Mouse (Mus musculus): ENCODE measurements around the gene Masp2.

The Masp2 gene

GRCm38 (mm10) chr4:148600316-148600715 lies 2.0 kb upstream of the Masp2 start:
- DNase-seq (ENCODE audit: low read depth, low spot score), result no peak

- no peak for DNase-seq (ENCODE audit: low read depth, low spot score)
These were observed 483 bp upstream of the Masp2 start for GRCm38 (mm10) chr4:148601871-148602270.

- no peak for DNase-seq (ENCODE audit: low read depth, low spot score)
These were observed 1.2 kb downstream of the Masp2 start for GRCm38 (mm10) chr4:148603376-148604139.

GRCm38 (mm10) chr4:148604141-148604540 lies 1.8 kb downstream of the Masp2 start:
- DNase-seq (ENCODE audit: low read depth, low spot score), result no peak

- DNase-seq (ENCODE audit: low read depth, low spot score), result no peak
These were observed 2.3 kb downstream of the Masp2 start for GRCm38 (mm10) chr4:148604541-148605165.

DNA sequence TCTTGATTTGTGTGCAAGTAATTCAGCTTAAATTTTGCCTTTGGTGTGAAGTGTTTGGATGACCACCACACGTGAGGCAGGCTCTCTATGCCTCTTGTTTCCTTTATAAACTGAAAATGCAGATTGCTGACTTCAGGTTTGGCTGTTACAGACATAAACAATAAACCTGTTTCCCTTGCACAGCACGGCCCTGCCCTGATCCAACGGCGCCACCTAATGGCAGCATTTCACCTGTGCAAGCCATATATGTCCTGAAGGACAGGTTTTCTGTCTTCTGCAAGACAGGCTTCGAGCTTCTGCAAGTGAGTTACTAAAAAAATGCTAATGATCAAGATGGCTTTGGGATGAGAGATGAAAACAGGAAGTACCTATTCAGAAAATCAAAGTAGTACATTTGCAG lies 5.4 kb downstream of the Masp2 start:
- peak; percentile 39 for DNase-seq (ENCODE audit: low read depth, low spot score)

DNA sequence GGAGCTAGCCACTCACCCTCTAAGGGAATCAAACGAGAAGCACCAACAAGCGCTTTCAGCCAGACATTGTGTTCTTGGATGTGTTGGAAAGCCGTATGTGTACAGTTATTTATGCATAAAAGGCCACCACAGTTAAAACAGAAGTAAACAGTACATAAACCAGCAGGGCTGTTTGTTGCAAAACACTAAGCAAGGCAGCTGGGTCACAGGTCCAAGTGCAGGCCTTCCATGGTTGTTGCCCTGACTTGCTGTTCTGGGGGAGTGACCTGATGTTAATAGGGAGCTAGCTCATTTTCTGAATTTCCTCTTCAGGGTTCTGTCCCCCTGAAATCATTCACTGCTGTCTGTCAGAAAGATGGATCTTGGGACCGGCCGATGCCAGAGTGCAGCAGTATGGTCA lies 7.5 kb downstream of the Masp2 start:
- DNase-seq (ENCODE audit: low read depth, low spot score), result no peak

GRCm38 (mm10) chr4:148610631-148611364 lies 8.4 kb downstream of the Masp2 start:
- no peak for DNase-seq (ENCODE audit: low read depth, low spot score)

GRCm38 (mm10) chr4:148612557-148612956 lies 10.2 kb downstream of the Masp2 start:
- no peak for DNase-seq (ENCODE audit: low read depth, low spot score)

GRCm38 (mm10) chr4:148613738-148614137 lies 11.4 kb downstream of the Masp2 start:
- DNase-seq (ENCODE audit: low read depth, low spot score), result no peak

DNA sequence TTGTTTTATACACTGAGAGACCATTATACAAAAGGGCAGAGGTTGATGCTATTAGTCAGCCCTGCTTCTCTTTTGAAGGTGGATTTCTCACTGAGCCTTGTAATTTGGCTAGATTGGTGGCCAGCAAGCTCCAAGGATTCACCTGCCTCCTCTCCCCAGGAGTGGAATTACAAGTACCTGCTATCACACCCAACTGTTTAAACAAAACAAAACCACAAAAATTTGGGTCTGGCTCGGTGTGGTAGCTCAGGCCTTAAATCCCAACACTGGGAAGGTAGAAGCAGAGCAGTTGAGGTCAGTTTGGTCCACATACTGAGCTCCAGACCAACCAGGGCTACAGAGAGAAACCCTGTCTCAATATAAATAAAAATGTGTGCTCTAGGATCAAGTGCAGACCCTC lies 17.5 kb downstream of the Masp2 start:
- no peak for DNase-seq (ENCODE audit: low read depth, low spot score)

DNA sequence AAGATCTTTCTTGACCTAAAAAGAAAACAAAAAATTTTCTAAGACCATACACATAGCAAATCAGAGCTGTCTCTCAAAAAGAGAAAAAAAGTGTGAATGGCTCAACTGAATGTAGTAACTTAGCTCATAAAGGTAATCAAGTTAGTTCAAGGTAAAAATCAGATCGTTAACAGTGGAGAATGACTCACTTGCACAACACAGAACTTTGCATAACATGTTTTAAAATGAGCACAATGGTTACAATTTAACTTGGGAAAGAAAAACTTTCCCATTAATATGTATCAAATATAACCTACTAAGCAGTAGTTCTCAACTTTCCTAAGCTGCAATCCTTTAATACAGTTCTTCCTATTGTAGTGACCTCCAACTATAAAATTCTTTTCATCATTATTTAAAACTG lies 18.4 kb downstream of the Masp2 start:
- DNase-seq (ENCODE audit: low read depth, low spot score), result no peak

GRCm38 (mm10) chr4:148622485-148622884 lies 20.1 kb downstream of the Masp2 start:
- DNase-seq (ENCODE audit: low read depth, low spot score), result no peak

- no peak for DNase-seq (ENCODE audit: low read depth, low spot score)
These were observed 21.3 kb downstream of the Masp2 start for GRCm38 (mm10) chr4:148623609-148624008.

DNA sequence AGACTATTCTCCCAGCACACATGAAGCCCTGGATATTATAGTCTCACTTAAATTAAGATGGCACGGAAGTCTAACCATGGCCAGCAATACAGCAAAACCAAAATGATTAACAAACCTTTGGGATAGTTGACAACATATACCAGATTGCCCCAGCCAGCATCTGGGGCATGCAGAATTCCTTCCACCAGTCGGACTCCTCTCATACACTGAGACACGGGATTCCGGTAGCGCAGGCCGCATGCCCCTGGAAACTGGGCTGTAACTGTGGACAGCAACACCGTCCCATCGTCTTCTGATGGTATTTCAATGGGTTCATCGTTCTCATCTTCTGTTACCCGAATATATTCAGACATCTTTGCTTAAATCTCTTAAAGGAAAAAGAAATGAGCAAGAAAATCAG lies 22.7 kb downstream of the Masp2 start:
- DNase-seq (ENCODE audit: low read depth, low spot score), result no peak

DNA sequence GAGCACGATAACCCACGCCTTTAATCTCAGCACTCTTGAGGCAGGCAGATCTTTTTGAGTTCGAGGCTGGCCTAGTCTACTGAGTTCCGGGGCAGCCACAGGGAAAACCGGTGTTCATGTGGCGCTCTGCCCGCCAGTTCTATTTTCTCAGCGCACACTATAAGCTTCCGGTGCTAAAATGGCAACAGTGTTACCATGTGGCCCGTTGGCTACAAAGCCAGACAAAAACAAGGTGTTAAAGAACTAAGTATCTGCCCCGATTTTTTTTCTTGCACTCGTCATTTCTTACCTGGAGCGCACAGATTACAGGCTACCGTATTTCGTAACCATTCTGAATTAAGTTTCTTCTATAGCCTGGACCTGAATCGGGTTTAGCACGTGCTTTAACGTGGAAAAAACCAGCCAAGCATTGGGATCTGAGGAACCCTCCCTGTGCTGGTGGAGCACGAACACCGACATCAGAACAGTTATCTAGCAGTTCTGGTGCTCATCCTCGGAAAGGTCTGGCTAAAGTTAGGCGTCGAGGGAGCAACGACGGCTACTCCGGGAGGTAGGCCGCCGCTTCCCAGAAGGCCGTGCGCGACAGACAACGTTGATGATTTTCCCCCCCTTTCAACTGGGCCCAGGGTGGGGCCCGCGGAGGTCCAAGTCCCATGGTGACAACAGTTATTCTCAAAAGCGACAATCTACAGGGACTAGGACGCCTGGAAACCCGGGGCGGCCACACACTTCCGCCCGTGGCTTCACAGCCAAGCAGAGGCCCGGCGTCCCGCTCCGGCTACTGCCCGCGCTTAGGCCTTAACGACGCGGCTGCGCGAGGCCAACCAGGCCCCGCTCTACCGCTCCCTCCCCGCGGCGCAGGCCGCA lies 23.6 kb downstream of the Masp2 start:
- DNase-seq (ENCODE audit: low read depth, low spot score), result no peak

DNA sequence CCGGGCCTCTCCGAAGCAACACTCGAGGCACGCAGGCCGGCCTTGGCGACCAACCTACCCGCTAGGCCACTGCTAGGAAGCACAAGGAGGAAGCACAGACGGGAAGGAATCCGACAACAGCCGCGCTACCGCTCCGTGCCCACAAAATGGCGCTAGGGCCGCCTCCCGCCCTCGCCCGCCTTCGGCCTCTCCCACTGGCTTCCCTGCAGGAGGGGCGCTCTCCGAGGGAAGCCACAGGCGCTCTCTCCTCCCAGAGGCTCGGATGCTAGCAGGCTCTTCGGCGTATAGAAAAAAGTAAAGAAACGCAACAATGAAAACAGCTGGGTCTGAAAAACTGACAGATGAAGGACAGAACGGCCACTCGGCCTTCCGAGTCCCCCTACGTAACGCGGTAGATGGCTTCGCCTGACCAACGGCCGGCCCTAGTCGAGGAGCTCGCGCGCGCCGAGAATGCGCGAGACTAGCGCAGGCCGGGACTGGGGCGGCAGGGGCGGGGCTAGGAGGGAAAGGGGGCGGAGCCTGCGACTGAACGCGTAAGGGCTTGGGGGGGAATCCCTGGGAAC lies 24.4 kb downstream of the Masp2 start, which contains the start of gene Tardbp:
Gene Tardbp, minus strand, starts transcription at position 397 of the 563 bp plus-strand sequence.
- peak; percentile 94 for DNase-seq (ENCODE audit: low read depth, low spot score)

GRCm38 (mm10) chr4:148627246-148627645 lies 24.9 kb downstream of the Masp2 start:
- DNase-seq (ENCODE audit: low read depth, low spot score), result no peak

GRCm38 (mm10) chr4:148632013-148632692 lies 29.8 kb downstream of the Masp2 start:
- no peak for DNase-seq (ENCODE audit: low read depth, low spot score)

DNA sequence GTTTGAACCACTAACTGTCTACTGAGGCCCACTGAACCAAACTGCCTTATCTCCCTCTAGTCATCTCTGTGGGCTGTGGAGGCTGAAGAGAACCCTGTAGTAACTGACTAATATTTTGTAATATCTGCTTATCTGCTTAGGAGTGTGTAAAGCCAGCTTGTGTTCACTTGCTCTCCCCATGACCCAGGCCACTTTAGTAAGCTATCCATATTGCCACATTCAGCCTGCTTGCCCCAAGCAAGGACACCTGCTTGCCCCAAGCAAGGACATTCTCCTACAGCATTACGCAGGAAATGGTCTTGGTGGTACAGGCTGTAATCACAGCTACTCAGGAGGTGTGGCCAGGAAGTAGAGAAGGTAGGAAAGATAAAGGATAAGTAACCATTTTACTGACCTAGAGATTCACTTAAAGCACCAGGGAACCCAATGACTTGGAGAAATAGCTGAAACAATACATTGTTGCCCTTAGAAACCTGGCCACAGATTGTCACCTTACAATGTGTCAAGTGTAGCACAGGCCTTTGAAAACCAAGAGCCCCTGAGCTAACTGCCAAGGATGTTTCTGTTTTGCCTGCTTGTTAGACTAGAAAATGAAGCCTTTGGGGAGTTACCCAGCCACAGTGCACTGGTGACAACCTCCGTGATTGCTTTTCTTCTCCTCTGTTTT lies 31.2 kb downstream of the Masp2 start:
- DNase-seq (ENCODE audit: low read depth, low spot score), result no peak

Data from skeletal muscle tissue, adult 2 months (tissue).